Mouse (Mus musculus): ENCODE results near the gene Hap1.
"Not testable (repeated sequence)": the region's sequence is repeated elsewhere in the genome, so short reads cannot be mapped to it uniquely, and the experiment has no call there.

Gene Hap1

DNA sequence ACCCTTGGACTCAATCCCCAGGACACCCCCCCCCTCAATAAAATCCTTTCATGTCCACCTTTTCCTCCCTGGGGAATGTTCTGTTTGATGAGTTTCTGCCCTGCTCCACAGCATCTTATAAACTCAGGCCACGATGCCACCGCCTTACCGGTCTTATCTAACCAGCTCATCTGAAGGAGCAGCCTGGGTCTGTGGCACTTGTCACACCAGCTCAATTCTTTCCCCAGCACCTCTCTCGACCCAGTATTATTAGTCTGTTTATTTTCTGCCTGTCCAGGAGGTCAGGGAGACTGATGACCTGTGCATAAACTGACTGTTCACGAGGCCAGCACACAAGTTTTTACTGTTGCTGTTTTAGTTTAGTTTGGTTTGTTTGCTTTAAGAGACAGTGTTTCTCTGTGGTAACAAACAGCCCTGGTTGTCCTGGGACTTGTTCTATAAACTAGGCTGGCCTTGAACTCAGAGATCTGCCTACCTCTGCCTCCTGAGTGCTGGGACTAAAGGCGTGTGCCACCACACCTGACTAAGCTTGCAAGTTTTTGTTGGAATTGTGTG lies 38.0 kb downstream of the Hap1 start:
- DNase-seq: peak; percentile 53

DNA sequence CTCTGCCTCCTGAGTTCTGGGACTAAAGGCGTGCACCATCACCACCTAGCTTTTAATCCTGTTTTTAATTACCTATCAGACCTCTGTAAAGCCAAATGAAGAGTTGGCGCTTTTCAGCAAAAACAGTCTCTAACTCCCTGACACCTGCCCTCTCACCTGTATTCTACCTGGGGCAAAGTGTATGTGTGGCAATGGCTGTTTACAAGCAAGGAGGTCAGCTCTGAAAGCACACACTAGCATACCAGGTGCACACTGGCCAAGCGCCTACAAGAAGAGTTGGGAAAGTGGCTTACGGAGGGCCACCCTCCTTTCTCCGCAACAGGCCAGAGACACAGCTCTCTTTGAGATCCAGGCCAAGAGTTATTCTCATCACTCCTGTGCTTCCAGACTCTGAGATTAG lies 40.5 kb downstream of the Hap1 start:
- no peak for DNase-seq

DNA sequence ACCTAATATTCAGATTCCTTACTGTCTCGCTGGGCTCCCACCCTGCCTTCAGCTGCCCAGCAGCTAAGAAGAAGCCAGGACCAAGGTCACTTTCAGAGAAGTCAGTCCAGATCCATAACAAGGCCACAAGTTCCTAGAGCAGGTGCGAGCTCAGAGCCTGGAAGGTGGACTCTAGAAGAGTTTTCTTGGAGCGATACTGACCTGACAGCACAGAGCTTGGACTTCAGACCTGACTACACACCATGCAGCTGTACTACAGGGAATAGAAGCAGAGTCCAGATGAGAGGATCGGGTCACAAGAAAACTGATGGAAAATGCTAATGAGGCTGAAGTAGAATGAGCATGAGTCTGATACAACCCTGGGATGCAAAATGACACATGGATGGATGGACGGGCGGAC lies 42.5 kb downstream of the Hap1 start:
- DNase-seq: no peak

- no peak for DNase-seq
Observed at GRCm38 (mm10) chr11:100312096-100312679, 43.7 kb downstream of the Hap1 start.

DNA sequence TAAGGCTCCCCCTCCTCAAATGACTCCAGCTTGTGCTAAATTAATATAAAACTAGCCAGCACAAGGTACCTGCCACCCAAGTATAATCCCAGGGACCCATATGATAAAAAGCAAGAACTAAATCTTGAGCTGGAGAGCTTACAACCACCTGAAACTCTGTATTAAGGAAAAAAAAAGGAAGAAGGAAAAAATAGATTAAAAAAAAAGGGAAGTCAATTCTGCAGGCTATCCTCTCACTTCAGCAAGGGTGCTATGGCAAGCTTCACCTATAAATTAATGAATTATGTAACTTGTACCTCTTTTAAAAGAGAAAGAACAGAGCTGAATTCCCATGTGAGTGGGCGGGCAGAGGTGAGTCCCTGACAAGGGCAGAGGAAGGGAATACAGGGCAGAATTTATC lies 44.3 kb downstream of the Hap1 start:
- no peak for DNase-seq

DNA sequence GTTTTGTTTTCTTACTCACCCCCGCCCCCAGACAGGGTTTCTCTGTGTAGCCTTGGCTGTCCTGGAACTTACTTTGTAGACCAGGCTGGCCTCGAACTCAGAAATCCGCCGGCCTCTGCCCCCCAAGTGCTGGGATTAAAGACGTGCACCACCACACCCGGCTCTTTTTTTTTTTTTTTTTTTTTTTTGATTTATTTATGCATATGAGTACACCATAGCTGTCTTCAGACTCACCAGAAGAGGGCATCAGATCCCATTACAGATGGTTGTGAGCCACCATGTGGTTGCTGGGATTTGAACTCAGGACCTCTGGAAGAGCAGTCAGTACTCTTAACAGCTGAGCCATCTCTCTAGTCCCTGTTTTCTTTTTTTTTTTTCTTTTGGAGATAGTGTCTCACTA lies 47.3 kb downstream of the Hap1 start:
- DNase-seq: not testable (repeated sequence)

DNA sequence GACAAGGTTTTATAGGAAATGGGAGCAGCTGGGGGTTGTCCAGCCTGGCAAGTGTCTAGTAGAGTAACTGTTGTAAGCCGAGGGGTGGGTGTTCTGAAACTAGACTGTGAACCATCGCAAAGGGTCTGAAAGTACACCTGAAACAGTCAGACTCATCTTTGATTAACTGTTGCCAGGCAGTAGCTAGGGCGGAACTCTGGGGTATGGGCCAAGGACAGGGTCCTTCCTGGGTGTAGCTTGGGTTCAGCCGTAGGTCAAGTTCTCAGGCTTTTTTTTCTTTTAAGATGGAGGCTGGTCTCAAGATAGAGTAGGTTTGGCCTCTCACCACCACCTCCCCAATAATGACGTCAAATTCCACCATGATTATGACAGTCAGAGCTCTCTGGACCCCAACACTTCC lies 48.0 kb downstream of the Hap1 start:
- DNase-seq: no peak

GRCm38 (mm10) chr11:100301292-100301691 lies 54.6 kb downstream of the Hap1 start:
- no peak for DNase-seq

- DNase-seq: peak; percentile 60
Observed at GRCm38 (mm10) chr11:100300293-100300692, 55.6 kb downstream of the Hap1 start.

DNA sequence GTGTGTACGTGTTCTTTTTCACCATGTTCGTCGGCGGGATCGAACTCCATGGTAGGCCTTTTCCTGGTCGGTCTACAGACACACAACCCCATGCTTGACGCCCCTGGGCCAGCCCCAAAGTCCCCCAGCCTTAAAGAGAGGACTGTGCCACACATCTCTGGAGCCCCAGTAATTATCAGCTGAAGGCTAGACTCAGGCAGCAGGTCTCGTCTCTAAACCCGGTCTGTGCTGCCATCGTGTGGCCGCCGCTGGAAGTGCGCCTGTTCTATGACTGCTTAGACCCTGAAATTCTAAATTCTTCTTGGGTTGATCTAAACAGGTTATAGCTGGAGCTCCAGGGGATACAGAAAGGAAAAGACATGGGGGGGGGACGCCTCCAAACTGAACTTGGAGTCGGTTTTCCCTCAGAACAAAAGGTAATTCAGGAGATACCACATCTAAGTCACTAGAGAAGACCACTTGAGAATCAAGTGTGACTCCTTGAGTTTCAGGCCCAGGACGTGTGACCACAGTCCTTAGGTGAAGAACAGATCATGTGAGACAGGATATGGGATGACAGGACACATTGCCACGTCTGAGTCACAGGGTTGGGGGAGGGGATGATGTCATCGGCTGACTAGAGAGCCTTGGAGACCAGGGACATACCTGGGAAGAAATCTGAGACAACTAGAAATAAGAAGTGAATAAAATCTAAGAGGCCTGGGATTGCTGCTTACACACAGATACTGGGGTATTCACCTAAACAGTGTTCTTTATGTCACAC lies 57.5 kb downstream of the Hap1 start:
- peak; percentile 83 for DNase-seq

- DNase-seq: no peak
Observed at GRCm38 (mm10) chr11:100297801-100298200, 58.1 kb downstream of the Hap1 start.
